Mouse (Mus musculus) layer of hippocampus, adult 18-20 months (tissue): ENCODE results near the gene Shld2. TPM values are rescaled to one million over a fixed set of nuclear protein-coding genes. Genes with fewer than 3 reads are reported as not detected.
"Not testable (repeated sequence)": the region's sequence is repeated elsewhere in the genome, so short reads cannot be mapped to it uniquely, and the experiment has no call there.

Source experiments
- DNase-seq, 2 experiments: peaks; one replicate each; pipeline ENCODE4 v3.0.0; 2022; ENCODE audit warnings: low spot score in 2 of 2
- total RNA-seq, 2 experiments: library from RNA; stranded (reverse); gene quantifications; 2 replicates each; pipeline ENCODE4 v1.2.3; 2021

Shld2 gene
- total RNA-seq, 2 experiments from 2014 or later = 12.2 to 13.4 TPM

- DNase-seq = no peak
These were observed 21.9 kb downstream of the Shld2 start for GRCm38 (mm10) chr14:34288396-34288795.

- no peak for DNase-seq
These were observed 28.5 kb downstream of the Shld2 start for GRCm38 (mm10) chr14:34281736-34282269.

GRCm38 (mm10) chr14:34280798-34281197, 29.5 kb downstream of the Shld2 start:
- no peak for DNase-seq

GRCm38 (mm10) chr14:34279726-34280125, 30.6 kb downstream of the Shld2 start:
- no peak for DNase-seq

GRCm38 (mm10) chr14:34275225-34275624, 35.1 kb downstream of the Shld2 start:
- DNase-seq = no peak

- no peak for DNase-seq
These were observed 36.2 kb downstream of the Shld2 start for GRCm38 (mm10) chr14:34274141-34274540.

- peak in 1 of 2 experiments; percentile 4 for DNase-seq
These were observed 37.0 kb downstream of the Shld2 start for GRCm38 (mm10) chr14:34273280-34273679.

- no peak for DNase-seq
These were observed 42.2 kb downstream of the Shld2 start for GRCm38 (mm10) chr14:34268046-34268445.

GRCm38 (mm10) chr14:34258525-34258924, 51.8 kb downstream of the Shld2 start:
- not testable (repeated sequence) for DNase-seq

GRCm38 (mm10) chr14:34253261-34253660, 57.0 kb downstream of the Shld2 start:
- no peak for DNase-seq

GRCm38 (mm10) chr14:34252470-34253145, 57.7 kb downstream of the Shld2 start:
- no peak for DNase-seq

- DNase-seq = no peak
These were observed 69.6 kb downstream of the Shld2 start for GRCm38 (mm10) chr14:34240676-34241075.

- no peak for DNase-seq
These were observed 70.0 kb downstream of the Shld2 start for GRCm38 (mm10) chr14:34240263-34240662.

GRCm38 (mm10) chr14:34234630-34235380, 75.5 kb downstream of the Shld2 start:
- peak in 1 of 2 experiments; percentile 48 for DNase-seq

GRCm38 (mm10) chr14:34233846-34234245, 76.4 kb downstream of the Shld2 start:
- DNase-seq = no peak

GRCm38 (mm10) chr14:34232866-34233680, 77.2 kb downstream of the Shld2 start:
- DNase-seq = no peak

- DNase-seq = no peak
These were observed 78.0 kb downstream of the Shld2 start for GRCm38 (mm10) chr14:34232340-34232739.

GRCm38 (mm10) chr14:34228830-34229506, 81.3 kb downstream of the Shld2 start:
- no peak for DNase-seq

- DNase-seq = no peak
These were observed 82.3 kb downstream of the Shld2 start for GRCm38 (mm10) chr14:34227981-34228380.

- DNase-seq = peak in 1 of 2 experiments; percentile 11
These were observed 83.7 kb downstream of the Shld2 start for GRCm38 (mm10) chr14:34226566-34226965.

GRCm38 (mm10) chr14:34225986-34226385, 84.3 kb downstream of the Shld2 start:
- DNase-seq = no peak
